Mouse (Mus musculus) cerebellum, adult 2 months (tissue): ENCODE measurements around the gene Wfdc3.

Experiments used
- CTCF ChIP-seq: fragments of 200-500 bp; IDR thresholded peaks from 2 replicates; pipeline ENCODE4 v1.5.1; 2011; ENCODE audit warnings: low read depth, mild to moderate bottlenecking, control low read depth, low read length, moderate library complexity, borderline replicate concordance; ENCODE audit not compliant: insufficient read depth
- POLR2A ChIP-seq: fragments of 200-500 bp; IDR thresholded peaks from 2 replicates; pipeline ENCODE4 v1.6.1; 2011; ENCODE audit warnings: low read length, control low read depth, borderline replicate concordance; ENCODE audit not compliant: insufficient read depth

DNA sequence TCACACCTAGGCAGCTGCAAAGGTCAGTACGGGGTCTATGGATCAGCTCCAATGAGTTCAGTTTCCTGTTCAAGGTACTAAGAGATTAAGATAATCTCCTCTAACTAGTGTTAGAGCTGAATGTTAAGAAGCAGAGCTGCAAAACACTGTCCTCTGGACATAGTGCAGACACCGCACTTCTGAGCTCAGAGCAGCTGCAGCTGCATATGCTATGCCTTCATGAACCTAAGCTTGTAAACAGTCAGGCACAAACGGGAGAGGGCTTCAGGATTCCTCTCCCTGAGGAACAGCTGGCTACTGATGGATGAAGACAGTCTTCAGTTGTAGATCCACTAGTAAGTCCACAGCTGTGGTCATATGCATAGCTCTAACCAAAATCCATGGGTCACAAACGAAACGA is 44.8 kb downstream of the Wfdc3 start:
- no peak for TF ChIP-seq POLR2A
- no peak for TF ChIP-seq CTCF
